Mouse (Mus musculus) heart, embryonic 11.5 days (tissue): ENCODE measurements around the gene Trim32. TPM values are rescaled to one million over a fixed set of nuclear protein-coding genes. Genes with fewer than 3 reads are reported as not detected.
A peak's percentile ranks its signal among the peaks of the same experiment; 100 is the strongest.

Source experiments
- ATAC-seq: fragments of 200-750 bp; cut with Nextera tagmentation; replicated peaks from 2 replicates; pipeline ENCODE4 v1.8.0; 2017; ENCODE audit warnings: moderate library complexity; ENCODE audit not compliant: insufficient number of reproducible peaks, low FRiP score, low TSS enrichment
- H3K27ac ChIP-seq: fragments of 300-500 bp; sonication (generic); 2 replicates; pipeline ENCODE4 v1.5.1; 2014; ENCODE audit warnings: mild to moderate bottlenecking, low read depth, low read length
- H3K27me3 ChIP-seq: fragments of 300-500 bp; sonication (generic); 2 replicates; pipeline ENCODE4 v1.6.1; 2014; ENCODE audit warnings: mild to moderate bottlenecking, low read length, mixed read lengths; ENCODE audit not compliant: control insufficient read depth, insufficient read depth
- H3K36me3 ChIP-seq: fragments of 300-500 bp; sonication (generic); 2 replicates; pipeline ENCODE4 v1.6.1; 2014; ENCODE audit warnings: mild to moderate bottlenecking, low read length, moderate library complexity, mixed read lengths; ENCODE audit not compliant: control insufficient read depth, insufficient read depth
- H3K4me1 ChIP-seq: fragments of 300-500 bp; sonication (generic); 2 replicates; pipeline ENCODE4 v1.6.1; 2014; ENCODE audit warnings: low read length; ENCODE audit not compliant: control insufficient read depth, insufficient read depth
- H3K4me2 ChIP-seq: fragments of 300-500 bp; sonication (generic); 2 replicates; pipeline ENCODE4 v1.6.1; 2014; ENCODE audit warnings: mild to moderate bottlenecking, moderate library complexity
- H3K4me3 ChIP-seq: fragments of 300-500 bp; sonication (generic); 2 replicates; pipeline ENCODE4 v1.5.1; 2014; ENCODE audit warnings: low read depth, low read length
- H3K9ac ChIP-seq: fragments of 300-500 bp; sonication (generic); 2 replicates; pipeline ENCODE4 v1.6.1; 2014; ENCODE audit warnings: mild to moderate bottlenecking, low read depth, low read length, moderate library complexity
- H3K9me3 ChIP-seq: fragments of 300-500 bp; sonication (generic); replicated peaks from 2 replicates; pipeline ENCODE4 v1.6.1; 2016; ENCODE audit warnings: low read length; ENCODE audit not compliant: control insufficient read depth
- WGBS: fragments of 180-500 bp; shearing (Covaris S2); extraction: QIAGEN DNeasy Blood & Tissue Kit; methylation state at CpG from one replicate; pipeline ENCODE4 v1.1.7; 2014; ENCODE audit not compliant: insufficient replicate concordance; 5-methylcytosine and 5-hydroxymethylcytosine counted together
- polyA plus RNA-seq: library from polyadenylated mRNA; unstranded; fragments of >200 nt; fragmentation: Nextera tagmentation; extraction: Ambion mirVana; gene quantifications from 2 replicates; pipeline ENCODE4 v1.2.1, GENCODE M21; 2014

Trim32 gene
- 35.7 and 37.0 TPM in 2 replicates for polyA plus RNA-seq

DNA sequence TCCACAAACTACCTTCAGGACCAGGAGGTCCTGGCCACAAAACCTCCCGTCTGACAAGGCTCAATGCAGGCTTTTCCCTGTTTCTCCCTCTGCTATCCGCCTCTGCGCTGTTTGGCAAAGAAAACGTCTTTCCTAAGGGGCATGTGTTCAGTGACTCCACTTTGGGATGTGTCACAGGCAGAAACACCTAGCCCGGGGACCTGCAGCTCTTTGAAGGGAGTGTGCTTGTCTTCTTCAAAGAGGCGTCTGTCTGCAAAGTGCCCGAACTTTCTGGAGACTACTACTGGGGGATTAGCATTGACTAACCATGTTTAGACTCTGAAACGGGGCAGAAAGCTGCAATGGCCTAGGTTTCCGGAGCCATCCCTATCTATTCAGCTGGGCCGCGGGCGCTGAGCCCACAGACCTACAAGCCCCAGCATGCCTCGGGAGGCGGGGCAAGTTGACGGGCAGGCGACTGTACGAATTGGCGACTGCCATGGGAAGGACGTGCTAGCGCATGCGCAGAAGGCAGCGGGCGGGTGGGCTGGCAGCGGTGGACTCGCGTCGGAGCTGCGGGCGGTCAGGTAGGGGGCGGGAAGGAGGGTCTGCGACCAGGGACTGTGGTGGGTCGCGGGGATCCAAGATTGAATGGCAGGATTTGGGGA, at the start of gene Trim32:
Trim32 (plus strand) TSS at position 483 of the 647 bp plus-strand sequence.
- H3K27ac ChIP-seq, result 0 out of 2 replicates have a peak within 1 kb of the TSS, but pooled peaks have one; percentile 35
- no peaks in the 10 kb centered on the region for H3K27me3 ChIP-seq
- ATAC-seq, result peak; percentile 93
- WGBS, result 2% methylated on average over 33 of the region's 33 CpGs
- H3K9ac ChIP-seq, result peak within 1 kb of the TSS; percentile 82
- peaks cover 22% of the 10 kb centered on the region for H3K4me1 ChIP-seq
- H3K36me3 ChIP-seq, result no peaks in the 10 kb centered on the region
- H3K9me3 ChIP-seq, result no peaks in the 10 kb centered on the region
- H3K4me2 ChIP-seq, result peak within 1 kb of the TSS; percentile 69
- peak within 1 kb of the TSS; percentile 73 for H3K4me3 ChIP-seq

DNA sequence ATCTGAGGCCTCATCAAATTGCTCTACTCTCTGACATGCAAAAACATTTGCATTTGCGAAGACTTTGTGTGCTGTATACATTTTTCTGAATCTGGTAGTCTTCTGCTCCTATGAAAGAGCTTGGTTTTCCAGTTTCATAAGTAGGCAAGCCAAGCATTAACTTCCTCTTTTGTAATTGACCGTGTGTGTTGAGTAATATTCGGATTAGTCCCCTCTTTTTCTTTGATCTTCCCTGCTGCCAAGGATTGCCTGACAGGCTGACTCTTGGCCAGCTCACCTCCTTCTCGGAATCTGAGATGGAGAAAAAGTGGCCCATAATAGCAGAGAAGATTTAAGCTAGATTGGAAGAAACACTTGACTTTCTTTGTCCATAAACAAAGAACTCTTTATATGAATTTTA, 39.3 kb upstream of the Trim32 start:
- no peaks in the 10 kb centered on the region for H3K9me3 ChIP-seq
- H3K27ac ChIP-seq, result no peak overlapping the region
- no peak for ATAC-seq
- no peaks in the 10 kb centered on the region for H3K4me1 ChIP-seq
- no peak overlapping the region for H3K9ac ChIP-seq
- 77% methylated on average over 4 of the region's 4 CpGs for WGBS
- no peaks in the 10 kb centered on the region for H3K36me3 ChIP-seq
- no peak overlapping the region for H3K4me3 ChIP-seq
- no peak overlapping the region for H3K4me2 ChIP-seq
- no peaks in the 10 kb centered on the region for H3K27me3 ChIP-seq

GRCm38 (mm10) chr4:65580254-65580653, 24.5 kb upstream of the Trim32 start:
- H3K9ac ChIP-seq, result no peak overlapping the region
- no peaks in the 10 kb centered on the region for H3K36me3 ChIP-seq
- H3K27me3 ChIP-seq, result no peaks in the 10 kb centered on the region
- ATAC-seq, result no peak
- H3K4me2 ChIP-seq, result no peak overlapping the region
- no peaks in the 10 kb centered on the region for H3K4me1 ChIP-seq
- no peak overlapping the region for H3K27ac ChIP-seq
- no peaks in the 10 kb centered on the region for H3K9me3 ChIP-seq
- H3K4me3 ChIP-seq, result no peak overlapping the region
- 62% methylated on average over 1 of the region's 1 CpGs for WGBS

DNA sequence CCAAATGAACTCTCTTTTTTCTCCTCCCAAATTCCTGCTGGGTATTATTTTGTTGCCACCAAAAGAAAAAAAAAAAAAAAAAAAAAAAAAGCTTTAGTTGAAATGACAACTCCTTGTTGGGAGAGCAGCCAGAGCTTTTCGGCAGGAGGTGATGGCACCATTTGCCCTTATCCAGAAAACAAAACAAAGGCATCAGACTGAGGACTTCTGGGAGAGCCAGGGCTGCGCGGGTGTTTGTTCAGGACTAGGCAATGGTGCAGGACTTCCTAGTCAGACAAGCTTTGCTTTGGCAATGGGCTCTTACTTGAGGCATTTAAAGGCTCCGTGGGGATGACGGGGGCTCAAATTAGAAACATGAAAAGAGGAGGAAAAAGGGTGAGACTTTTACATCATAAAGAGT, 17.8 kb upstream of the Trim32 start:
- H3K36me3 ChIP-seq, result no peaks in the 10 kb centered on the region
- no peaks in the 10 kb centered on the region for H3K4me1 ChIP-seq
- no peak overlapping the region for H3K4me2 ChIP-seq
- H3K9ac ChIP-seq, result no peak overlapping the region
- no peaks in the 10 kb centered on the region for H3K9me3 ChIP-seq
- H3K27ac ChIP-seq, result no peak overlapping the region
- 39% methylated on average over 5 of the region's 5 CpGs for WGBS
- H3K4me3 ChIP-seq, result no peak overlapping the region
- no peak for ATAC-seq
- no peaks in the 10 kb centered on the region for H3K27me3 ChIP-seq

- no peaks in the 10 kb centered on the region for H3K36me3 ChIP-seq
- no peaks in the 10 kb centered on the region for H3K4me1 ChIP-seq
- no peak overlapping the region for H3K4me2 ChIP-seq
- no peak for ATAC-seq
- no peak overlapping the region for H3K27ac ChIP-seq
- H3K9ac ChIP-seq, result no peak overlapping the region
- H3K27me3 ChIP-seq, result no peaks in the 10 kb centered on the region
- no peaks in the 10 kb centered on the region for H3K9me3 ChIP-seq
- H3K4me3 ChIP-seq, result no peak overlapping the region
Observed at GRCm38 (mm10) chr4:65589780-65590179, 15.0 kb upstream of the Trim32 start.

DNA sequence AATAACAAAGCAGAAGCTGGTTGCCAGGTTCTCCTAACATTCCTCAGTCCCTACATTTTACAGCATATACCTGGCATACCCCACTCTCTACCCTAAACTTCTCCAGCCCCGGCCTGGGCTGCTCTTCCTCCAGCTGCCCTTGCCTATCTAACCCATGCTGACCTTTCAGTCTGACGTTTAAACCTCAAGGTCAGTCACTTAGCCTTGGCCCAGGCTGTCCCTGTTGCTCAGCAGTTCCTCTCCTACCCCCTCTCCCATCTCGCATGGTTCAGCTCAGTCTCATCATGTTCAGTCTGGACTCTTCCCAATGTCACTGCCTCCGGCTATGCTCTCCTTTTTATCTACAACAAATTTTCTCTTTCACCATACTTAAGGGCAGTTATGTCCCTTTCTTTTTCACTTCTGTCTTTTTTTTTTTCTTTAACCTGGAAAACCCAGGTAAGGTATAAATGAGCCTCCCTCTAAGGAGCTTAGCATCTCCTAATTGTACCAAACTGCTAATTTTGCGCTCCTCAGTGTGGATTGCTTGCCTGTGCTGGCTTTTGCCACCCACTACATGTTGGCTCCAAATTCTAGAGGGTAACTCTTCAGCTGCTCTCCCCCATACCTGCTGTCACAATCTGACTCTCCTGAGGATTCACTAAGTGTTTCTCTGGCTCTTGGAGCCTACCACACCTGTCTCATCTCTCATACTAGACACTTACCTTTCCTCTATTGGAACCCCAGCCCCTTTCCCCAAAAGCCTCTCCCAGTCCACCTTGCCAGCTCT, 10.0 kb upstream of the Trim32 start:
- Histone ChIP-seq H3K27me3 (no peaks in the 10 kb centered on the region), H3K27ac (no peak overlapping the region), H3K9me3 (no peaks in the 10 kb centered on the region), H3K4me1 (no peaks in the 10 kb centered on the region), H3K4me2 (no peak overlapping the region), H3K9ac (no peak overlapping the region), H3K4me3 (no peak overlapping the region), H3K36me3 (no peaks in the 10 kb centered on the region)
- 61% methylated on average over 5 of the region's 5 CpGs for WGBS
- ATAC-seq, result no peak

- peak; percentile 62 for ATAC-seq
- Histone ChIP-seq H3K9me3 (no peaks in the 10 kb centered on the region), H3K4me3 (peak overlapping the region; percentile 73), H3K9ac (peak overlapping the region; percentile 82), H3K27ac (no peak overlapping the region), H3K4me1 (peaks cover 22% of the 10 kb centered on the region), H3K27me3 (no peaks in the 10 kb centered on the region), H3K4me2 (peak overlapping the region; percentile 69), H3K36me3 (no peaks in the 10 kb centered on the region)
- under 1% methylated on average over 21 of the region's 21 CpGs for WGBS
Observed at GRCm38 (mm10) chr4:65605151-65605702, 441 bp downstream of the Trim32 start.

DNA sequence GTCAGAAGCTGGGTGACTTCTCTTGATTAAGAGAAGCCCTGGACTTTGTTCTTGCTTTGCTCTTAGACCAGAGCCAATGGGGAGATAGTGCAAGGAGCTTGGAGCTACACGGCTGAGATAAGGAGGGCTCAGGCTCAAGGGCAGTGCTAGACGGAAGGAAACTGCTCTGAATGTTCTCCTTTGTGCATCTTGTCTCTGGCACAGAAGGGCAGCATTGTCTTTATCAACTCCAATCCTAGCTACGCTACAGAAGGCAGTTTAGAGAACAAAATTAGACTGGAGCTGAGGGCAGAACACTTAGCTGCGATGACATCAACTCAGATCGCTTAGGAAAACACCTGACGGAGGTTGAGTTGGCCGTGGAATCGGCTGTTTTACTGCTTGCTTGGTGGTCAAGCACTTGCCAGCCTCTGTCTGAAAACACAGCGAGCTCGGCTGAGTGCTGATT, 2.4 kb downstream of the Trim32 start:
- Histone ChIP-seq H3K36me3 (no peaks in the 10 kb centered on the region), H3K9ac (no peak overlapping the region; the same call in 1 of the 2 replicates), H3K27me3 (no peaks in the 10 kb centered on the region), H3K4me2 (peak overlapping the region; percentile 49), H3K4me1 (peaks cover 22% of the 10 kb centered on the region), H3K9me3 (no peaks in the 10 kb centered on the region), H3K4me3 (no peak overlapping the region; the same call in 1 of the 2 replicates), H3K27ac (peak overlapping the region; percentile 23)
- ATAC-seq, result no peak; the same call in 1 of the 2 replicates
- WGBS, result 23% methylated on average over 10 of the region's 10 CpGs
